Mouse (Mus musculus) kidney, postnatal 10 days (tissue): ENCODE data around the gene Tmem170.

ENCODE experiments used
- DNase-seq: peaks from one replicate; pipeline ENCODE4 v3.0.0; 2021; ENCODE audit warnings: mixed read lengths

Tmem170 gene

GRCm38 (mm10) chr8:111876355-111876948, at the start of gene Tmem170:
Gene Tmem170 (minus strand): TSS chr8:111876750.
- peak; percentile 98 for DNase-seq

GRCm38 (mm10) chr8:111924976-111925375, 48.4 kb upstream of the Tmem170 start:
- no peak for DNase-seq

- DNase-seq: peak; percentile 68
Measured at GRCm38 (mm10) chr8:111923383-111923804, 46.8 kb upstream of the Tmem170 start.

GRCm38 (mm10) chr8:111920971-111921370, 44.4 kb upstream of the Tmem170 start:
- no peak for DNase-seq

GRCm38 (mm10) chr8:111919663-111920062, 43.1 kb upstream of the Tmem170 start:
- no peak for DNase-seq

- DNase-seq: no peak
Measured at GRCm38 (mm10) chr8:111912860-111913432, 36.4 kb upstream of the Tmem170 start.

- no peak for DNase-seq
Measured at GRCm38 (mm10) chr8:111911572-111911971, 35.0 kb upstream of the Tmem170 start.

GRCm38 (mm10) chr8:111909621-111910450, 33.3 kb upstream of the Tmem170 start, which contains the start of gene Chst5:
Gene Chst5 (minus strand): TSS chr8:111910447.
- no peak for DNase-seq

GRCm38 (mm10) chr8:111905500-111906121, 29.1 kb upstream of the Tmem170 start:
- DNase-seq: no peak

GRCm38 (mm10) chr8:111902080-111902479, 25.5 kb upstream of the Tmem170 start:
- no peak for DNase-seq

GRCm38 (mm10) chr8:111898586-111898985, 22.0 kb upstream of the Tmem170 start:
- no peak for DNase-seq

GRCm38 (mm10) chr8:111894955-111895354, 18.4 kb upstream of the Tmem170 start:
- no peak for DNase-seq

- no peak for DNase-seq
Measured at GRCm38 (mm10) chr8:111892615-111893014, 16.1 kb upstream of the Tmem170 start.

- no peak for DNase-seq
Measured at GRCm38 (mm10) chr8:111891983-111892382, 15.4 kb upstream of the Tmem170 start.

- DNase-seq: no peak
Measured at GRCm38 (mm10) chr8:111890911-111891303, 14.4 kb upstream of the Tmem170 start.

- DNase-seq: no peak
Measured at GRCm38 (mm10) chr8:111889931-111890910, 13.7 kb upstream of the Tmem170 start.

- peak; percentile 66 for DNase-seq
Measured at GRCm38 (mm10) chr8:111888091-111888650, 11.6 kb upstream of the Tmem170 start.

- no peak for DNase-seq
Measured at GRCm38 (mm10) chr8:111887479-111887878, 10.9 kb upstream of the Tmem170 start.

- no peak for DNase-seq
Measured at GRCm38 (mm10) chr8:111883615-111884014, 7.1 kb upstream of the Tmem170 start.

GRCm38 (mm10) chr8:111881591-111881990, 5.0 kb upstream of the Tmem170 start:
- DNase-seq: peak; percentile 75

- no peak for DNase-seq
Measured at GRCm38 (mm10) chr8:111877711-111878110, 1.2 kb upstream of the Tmem170 start.

GRCm38 (mm10) chr8:111875758-111876157, 792 bp downstream of the Tmem170 start:
- no peak for DNase-seq
